Mouse (Mus musculus): ENCODE measurements at regions not wholly inside any gene's neighbourhood (a gene's known extent, or its start where the extent isn't known, plus 50 kb on each side); places are given as distances from the start of the nearest gene placed in this dataset.

DNA sequence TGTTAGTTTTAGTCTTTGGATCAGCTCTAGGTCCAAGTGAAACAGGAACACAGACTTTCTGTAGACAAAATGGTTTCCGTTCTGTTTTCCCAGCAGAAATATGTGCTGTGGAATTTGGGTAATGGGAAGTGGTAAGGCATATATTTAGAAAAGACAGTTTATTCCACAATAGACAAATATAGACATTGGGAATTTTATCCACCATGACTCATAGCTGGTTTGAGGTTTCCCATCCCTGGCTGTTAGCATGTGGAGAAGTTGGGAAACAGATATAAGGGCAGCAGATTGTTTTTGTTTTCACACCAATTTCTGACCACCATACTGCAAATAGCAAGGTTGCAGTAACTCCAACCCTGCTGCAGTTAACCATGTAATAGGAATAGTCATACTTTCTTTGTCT lies 385.0 kb upstream of the Adam34 start:
- DNase-seq (ENCODE audit: low spot score in 2 of 2): no peak

DNA sequence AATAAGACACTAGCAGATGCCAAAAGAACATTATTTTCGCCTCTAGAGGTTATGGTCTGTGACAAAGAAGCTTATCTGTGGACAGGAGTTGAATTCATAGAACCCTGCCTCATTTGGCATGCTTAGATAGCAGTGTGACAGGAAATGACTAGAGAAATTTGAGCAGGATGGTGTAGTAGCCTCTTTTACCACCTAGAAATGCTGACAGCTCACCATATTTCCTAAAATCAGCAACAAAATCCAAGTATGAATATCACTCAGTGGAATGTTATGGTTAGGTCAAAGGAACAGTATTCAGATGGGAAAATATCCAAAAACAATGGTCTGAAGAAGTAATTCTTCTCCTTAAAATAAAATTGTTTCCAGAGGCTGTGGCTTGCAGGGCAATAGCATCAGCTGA lies 383.6 kb upstream of the Adam34 start:
- DNase-seq (ENCODE audit: low spot score in 2 of 2): no peak

DNA sequence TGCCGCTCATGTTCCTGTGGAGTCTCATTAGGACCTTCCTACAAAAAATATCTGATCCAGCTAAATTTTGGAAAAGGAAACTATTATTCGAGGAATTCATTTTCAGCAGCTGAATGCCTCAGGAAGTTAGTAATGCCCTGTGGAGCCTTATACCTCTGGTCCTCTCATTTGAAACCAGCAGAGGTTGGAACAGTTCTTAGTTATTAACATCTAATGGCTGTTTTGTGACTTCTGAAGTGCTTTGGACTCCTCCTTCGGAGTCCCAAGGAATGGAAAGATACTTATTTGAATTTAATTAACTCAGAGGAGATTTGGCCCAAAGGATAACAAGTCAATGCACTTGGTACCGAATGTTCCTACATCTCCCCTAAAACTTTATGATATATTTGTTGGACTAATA lies 372.2 kb upstream of the Adam34 start:
- DNase-seq (ENCODE audit: low spot score in 2 of 2): no peak

DNA sequence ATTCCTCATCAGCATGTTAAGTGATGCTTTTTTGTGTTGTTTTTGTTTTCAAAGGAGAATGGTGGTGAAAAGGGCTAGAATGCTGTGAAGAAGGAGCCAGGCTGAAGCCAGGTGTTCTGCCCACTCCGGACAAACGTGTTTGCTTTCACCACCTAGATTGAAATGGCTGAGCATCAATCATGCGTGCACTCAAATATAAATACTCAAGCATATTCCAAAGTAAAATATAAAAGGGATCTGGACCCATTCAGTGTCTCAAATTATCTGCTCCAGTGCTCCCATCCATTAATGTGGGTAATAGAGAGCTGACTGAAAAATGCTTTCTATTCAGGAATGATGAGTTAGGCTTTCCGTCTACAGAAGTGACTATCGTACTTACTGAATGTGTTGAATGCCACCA lies 349.0 kb upstream of the Adam34 start:
- DNase-seq (ENCODE audit: low spot score in 2 of 2): no peak

DNA sequence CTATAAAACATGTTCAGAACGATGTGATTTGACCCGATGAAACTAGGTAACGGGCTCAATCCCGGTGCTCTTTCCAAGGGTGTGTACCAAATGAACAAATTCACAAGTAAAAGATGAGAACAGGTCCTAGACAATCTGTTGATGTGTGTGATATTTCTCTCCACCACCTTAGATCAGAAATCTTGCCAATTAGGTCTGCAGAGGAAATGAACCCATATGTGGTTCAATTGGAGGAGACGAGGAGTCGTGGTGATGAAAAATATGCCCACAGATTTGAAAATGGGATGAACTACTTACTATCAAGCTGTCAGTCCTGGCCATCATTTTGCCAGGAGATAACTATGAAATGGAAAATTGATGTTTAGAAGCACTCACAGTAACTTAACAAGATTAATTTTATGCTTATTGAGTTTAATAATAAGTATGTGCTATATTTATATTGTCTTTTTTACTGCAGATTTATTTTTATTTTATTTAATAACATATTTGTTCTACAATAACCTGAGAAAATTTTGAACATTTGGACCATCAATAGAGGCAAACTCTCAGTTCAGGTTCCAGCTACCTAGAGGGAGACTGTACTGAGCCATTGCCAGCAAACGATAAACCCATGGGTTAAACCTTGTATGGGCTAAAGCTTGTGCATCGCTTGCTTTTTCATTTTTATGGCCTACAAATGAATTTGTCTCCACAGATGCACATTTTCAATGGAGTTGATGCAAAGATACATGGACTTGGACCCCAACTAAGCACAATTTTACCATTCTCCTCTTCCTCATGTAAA lies 332.9 kb upstream of the Adam34 start:
- DNase-seq (ENCODE audit: low spot score in 2 of 2): no peak

DNA sequence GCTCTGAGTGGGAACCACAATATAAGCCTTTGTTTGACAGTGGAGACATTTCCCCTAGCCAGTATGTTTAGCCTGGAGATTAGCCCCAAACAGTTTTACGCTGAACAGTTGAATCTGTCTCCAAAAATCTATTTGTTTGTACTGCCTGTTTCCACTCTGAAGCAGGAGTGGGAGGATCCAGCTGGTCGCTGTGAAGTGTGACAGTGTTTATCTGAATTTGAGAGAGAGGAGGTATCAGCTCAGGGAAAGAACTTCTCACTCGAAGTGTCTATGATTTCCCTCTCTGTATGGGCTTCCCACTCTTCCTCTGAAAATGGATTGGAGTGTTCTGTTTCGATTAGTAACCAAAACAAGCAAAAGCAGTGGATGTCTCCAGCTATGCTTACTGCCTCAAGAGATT lies 324.4 kb upstream of the Adam34 start:
- no peak for DNase-seq (ENCODE audit: low spot score in 2 of 2)

DNA sequence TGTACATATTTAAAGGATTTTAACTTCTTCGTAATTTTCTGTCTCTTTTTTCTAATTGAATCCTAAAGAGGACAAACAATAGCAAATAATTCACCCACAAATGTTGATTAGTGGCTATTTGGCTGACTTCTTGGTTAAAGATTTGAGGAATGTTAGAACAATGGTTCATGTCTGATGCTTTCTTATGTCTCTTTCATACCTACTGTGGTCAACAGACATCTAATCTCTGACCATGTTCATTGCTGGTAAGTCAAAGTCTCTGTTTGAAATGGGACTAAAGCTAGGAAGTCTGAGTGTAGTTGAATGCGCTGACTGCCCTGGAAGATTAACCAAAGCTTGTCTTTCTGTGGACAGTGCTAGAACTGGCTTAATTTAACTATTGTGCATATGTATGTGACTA lies 321.5 kb upstream of the Adam34 start:
- DNase-seq (ENCODE audit: low spot score in 2 of 2): no peak

DNA sequence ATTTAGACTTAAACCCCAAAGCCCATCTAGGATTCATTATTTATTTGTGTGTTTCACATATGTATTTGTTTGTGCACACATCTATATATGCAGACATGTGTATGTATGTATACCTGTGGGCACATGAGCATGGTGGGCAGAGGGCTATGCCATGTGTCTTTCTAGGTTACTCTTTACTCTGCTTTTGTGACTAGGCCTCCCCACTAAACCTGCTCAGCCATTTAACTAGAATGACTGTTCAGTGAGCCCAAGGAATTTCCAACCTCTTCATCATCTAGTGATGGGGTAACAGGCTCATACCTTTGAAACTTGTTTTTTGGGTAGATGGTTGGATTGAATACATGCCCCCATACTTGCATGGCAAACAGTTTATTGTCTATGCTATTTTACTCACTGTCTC lies 321.1 kb upstream of the Adam34 start:
- DNase-seq (ENCODE audit: low spot score in 2 of 2): no peak

DNA sequence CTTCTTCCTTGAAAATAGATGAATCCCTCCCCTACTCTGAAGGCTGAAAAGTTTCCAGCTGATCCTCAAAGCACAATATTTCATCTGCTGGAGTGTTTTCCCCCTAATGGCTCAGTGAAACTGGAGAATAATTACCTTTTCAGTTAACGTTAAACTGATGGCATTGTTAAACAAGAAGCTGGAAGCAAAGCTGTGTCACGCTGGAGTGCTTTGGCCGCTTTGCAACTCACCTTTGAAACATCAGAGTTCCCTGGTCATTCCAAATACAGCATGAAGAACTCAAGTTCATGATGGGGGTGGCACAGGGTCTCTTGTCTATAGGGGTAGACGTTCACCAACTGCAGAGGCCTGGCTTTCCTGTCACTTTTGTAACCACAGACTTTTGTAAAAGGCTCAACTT lies 317.9 kb upstream of the Adam34 start:
- no peak for DNase-seq (ENCODE audit: low spot score in 2 of 2)

DNA sequence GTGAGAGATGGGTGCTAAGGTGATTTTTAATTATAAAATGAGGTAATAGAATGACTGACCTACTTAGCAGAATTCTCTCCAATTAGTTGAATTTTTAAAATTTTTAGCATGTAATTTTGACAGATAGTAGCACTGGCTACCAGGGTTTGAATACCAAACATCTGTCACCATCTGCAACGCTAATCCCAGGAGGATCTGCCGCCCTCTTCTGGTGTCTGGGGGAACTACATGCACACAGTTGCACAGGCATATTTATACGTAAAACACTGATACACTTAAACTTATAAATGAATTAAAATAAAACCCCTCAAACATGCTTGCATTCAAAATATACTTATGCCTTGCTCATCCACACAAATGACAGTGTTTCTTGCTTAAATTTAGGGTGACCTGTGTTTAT lies 316.1 kb upstream of the Adam34 start:
- peak in 1 of 2 experiments; percentile 32 for DNase-seq (ENCODE audit: low spot score in 2 of 2)

DNA sequence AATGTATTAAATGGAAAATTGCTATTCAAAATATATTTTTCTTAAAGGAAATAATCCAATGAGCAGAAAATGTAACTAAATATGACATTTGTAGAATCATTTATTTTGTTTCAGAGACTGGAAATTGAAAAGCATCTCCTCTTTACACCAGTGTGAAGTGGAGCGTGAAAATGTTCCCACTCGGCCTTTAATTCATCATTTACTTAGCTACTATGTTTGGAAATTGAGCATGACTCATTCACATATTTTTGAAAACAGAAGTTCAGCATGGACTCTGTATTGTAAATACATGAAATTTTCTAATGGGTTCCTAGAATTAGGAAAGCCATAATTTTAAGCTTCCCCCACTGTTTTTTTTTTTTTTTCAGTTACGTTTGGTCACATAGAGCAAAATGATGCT lies 314.2 kb upstream of the Adam34 start:
- DNase-seq (ENCODE audit: low spot score in 2 of 2): no peak
